32 mouse cellular contexts compared by ENCODE assay signal in genomic region chr12:3223352-3223751, GRCm38 (mm10).
"Had no signal": no experiment of that assay in that cellular context is flagged by ENCODE, and none has a peak within 500 bp of the region (broad histone marks: within the 10 kb centered on the region; RNA-seq: fewer than 3 reads in every experiment).

No protein-coding gene starts in this region.

- H3K4me3 ChIP-seq: limb, embryonic 10.5 days; limb, embryonic 12.5 days; limb, embryonic 13.5 days; limb, embryonic 15.5 days; liver, embryonic 12.5 days; liver, embryonic 13.5 days; liver, embryonic 15.5 days; lung, embryonic 15.5 days; megakaryocyte, embryonic 14.5 days; midbrain, embryonic 10.5 days; midbrain, embryonic 12.5 days; midbrain, embryonic 13.5 days; midbrain, embryonic 15.5 days; myocyte; neural tube, embryonic 12.5 days had no signal

- H3K36me3 ChIP-seq: limb, embryonic 10.5 days; limb, embryonic 12.5 days; limb, embryonic 13.5 days; limb, embryonic 15.5 days; liver, embryonic 12.5 days; liver, embryonic 13.5 days; liver, embryonic 15.5 days; lung, embryonic 15.5 days; midbrain, embryonic 10.5 days; midbrain, embryonic 12.5 days; midbrain, embryonic 13.5 days; midbrain, embryonic 15.5 days; neural tube, embryonic 12.5 days had no signal

- H3K9ac ChIP-seq: limb, embryonic 12.5 days; limb, embryonic 13.5 days; limb, embryonic 15.5 days; liver, embryonic 12.5 days; liver, embryonic 13.5 days; liver, embryonic 14.5 days; liver, embryonic 15.5 days; liver, postnatal 0 days; lung, embryonic 14.5 days; lung, embryonic 15.5 days; midbrain, embryonic 12.5 days; midbrain, embryonic 13.5 days; midbrain, embryonic 15.5 days; neural tube, embryonic 12.5 days had no signal

- DNase-seq: left cerebral cortex, postnatal 4 days; liver; liver, embryonic 13.5 days; liver, postnatal 0 days; lung, adult 18-20 months; lung, adult 2 months; lung, embryonic 14.5 days; lung, postnatal 10 days; lung, postnatal 14 days; lung, postnatal 36 days; lung, postnatal 4 days; midbrain, embryonic 14.5 days had no signal

- ATAC-seq: liver, embryonic 12.5 days; liver, postnatal 0 days; lung, postnatal 0 days; midbrain, embryonic 13.5 days; midbrain, embryonic 15.5 days; midbrain, embryonic 16.5 days had no signal

- H3K27me3 ChIP-seq: limb, embryonic 12.5 days; limb, embryonic 13.5 days; limb, embryonic 15.5 days; liver, embryonic 12.5 days; liver, embryonic 13.5 days; liver, embryonic 15.5 days; lung, embryonic 15.5 days; megakaryocyte, embryonic 14.5 days; midbrain, embryonic 12.5 days; midbrain, embryonic 13.5 days; midbrain, embryonic 15.5 days; neural tube, embryonic 12.5 days had no signal

- H3K4me1 ChIP-seq: limb, embryonic 10.5 days; limb, embryonic 12.5 days; limb, embryonic 13.5 days; limb, embryonic 15.5 days; liver, embryonic 12.5 days; liver, embryonic 13.5 days; liver, embryonic 15.5 days; lung, embryonic 15.5 days; megakaryocyte, embryonic 14.5 days; midbrain, embryonic 10.5 days; midbrain, embryonic 12.5 days; midbrain, embryonic 13.5 days; midbrain, embryonic 15.5 days; neural tube, embryonic 12.5 days had no signal

- H3K9me3 ChIP-seq: limb, embryonic 10.5 days; limb, embryonic 12.5 days; limb, embryonic 13.5 days; limb, embryonic 15.5 days; liver, embryonic 12.5 days; liver, embryonic 13.5 days; liver, embryonic 15.5 days; lung, embryonic 15.5 days; megakaryocyte, embryonic 14.5 days; midbrain, embryonic 13.5 days; midbrain, embryonic 15.5 days; neural tube, embryonic 12.5 days had no signal

- H3K4me2 ChIP-seq: limb, embryonic 12.5 days; limb, embryonic 13.5 days; limb, embryonic 15.5 days; liver, embryonic 11.5 days; liver, embryonic 12.5 days; liver, embryonic 13.5 days; liver, embryonic 15.5 days; lung, embryonic 14.5 days; lung, embryonic 15.5 days; midbrain, embryonic 11.5 days; midbrain, embryonic 12.5 days; midbrain, embryonic 13.5 days; midbrain, embryonic 15.5 days; neural tube, embryonic 12.5 days had no signal

- H3K27ac ChIP-seq: limb, embryonic 10.5 days; limb, embryonic 12.5 days; limb, embryonic 13.5 days; limb, embryonic 15.5 days; liver, embryonic 12.5 days; liver, embryonic 13.5 days; liver, embryonic 14.5 days; liver, embryonic 15.5 days; lung, embryonic 15.5 days; macrophage; midbrain, embryonic 10.5 days; midbrain, embryonic 12.5 days; midbrain, embryonic 13.5 days; midbrain, embryonic 15.5 days; neural tube, embryonic 12.5 days had no signal
